Mouse (Mus musculus) lung, embryonic 16.5 days (tissue): ENCODE measurements at regions not wholly inside any gene's neighbourhood (a gene's known extent, or its start where the extent isn't known, plus 50 kb on each side); places are given as distances from the start of the nearest gene placed in this dataset.

Experiments
- ATAC-seq: fragments of 200-750 bp; cut with Nextera tagmentation; 2 replicates; pipeline ENCODE4 v1.8.0; 2017; ENCODE audit warnings: low read depth, mild to moderate bottlenecking, moderate library complexity
- H3K27ac ChIP-seq: fragments of 300-500 bp; sonication (generic); 2 replicates; pipeline ENCODE4 v1.5.1; 2014; ENCODE audit warnings: mild to moderate bottlenecking, control low read depth, low read length
- H3K27me3 ChIP-seq: fragments of 300-500 bp; sonication (generic); 2 replicates; pipeline ENCODE4 v1.6.1; 2014; ENCODE audit warnings: low read depth, low read length, mixed read lengths; ENCODE audit not compliant: control insufficient read depth, insufficient read depth
- H3K36me3 ChIP-seq: fragments of 300-500 bp; sonication (generic); 2 replicates; pipeline ENCODE4 v1.6.1; 2014; ENCODE audit warnings: low read length; ENCODE audit not compliant: control insufficient read depth, insufficient read depth
- H3K4me1 ChIP-seq: fragments of 300-500 bp; sonication (generic); replicated peaks from 2 replicates; pipeline ENCODE4 v1.6.1; 2014; ENCODE audit warnings: low read length, mixed read lengths; ENCODE audit not compliant: control insufficient read depth, insufficient read depth
- H3K4me2 ChIP-seq: fragments of 300-500 bp; sonication (generic); 2 replicates; pipeline ENCODE4 v1.6.1; 2014; ENCODE audit warnings: low read depth, low read length, control low read depth
- H3K4me3 ChIP-seq: fragments of 300-500 bp; sonication (generic); 2 replicates; pipeline ENCODE4 v1.5.1; 2014; ENCODE audit warnings: mild to moderate bottlenecking, low read length, control low read depth
- H3K9ac ChIP-seq: fragments of 300-500 bp; sonication (generic); 2 replicates; pipeline ENCODE4 v1.6.1; 2014; ENCODE audit warnings: low read length, control low read depth
- H3K9me3 ChIP-seq: fragments of 300-500 bp; sonication (generic); 2 replicates; pipeline ENCODE4 v1.6.1; 2016; ENCODE audit warnings: low read length; ENCODE audit not compliant: control insufficient read depth
- WGBS: fragments of 180-500 bp; shearing (Covaris S2); extraction: QIAGEN DNeasy Blood & Tissue Kit; methylation state at CpG from one replicate; pipeline ENCODE4 v1.1.7; 2014; 5-methylcytosine and 5-hydroxymethylcytosine counted together

GRCm38 (mm10) chr13:44372361-44372877 is 356.9 kb upstream of the Jarid2 start:
- H3K27me3 ChIP-seq: no peaks in the 10 kb centered on the region
- H3K9ac ChIP-seq: no peak overlapping the region
- no peak overlapping the region for H3K4me2 ChIP-seq
- H3K9me3 ChIP-seq: no peaks in the 10 kb centered on the region
- no peak overlapping the region for H3K4me3 ChIP-seq
- WGBS: 53% methylated on average over 6 of the region's 6 CpGs
- no peaks in the 10 kb centered on the region; the same call in 1 of the 2 replicates for H3K4me1 ChIP-seq
- ATAC-seq: no peak
- H3K27ac ChIP-seq: no peak overlapping the region; the same call in 1 of the 2 replicates
- H3K36me3 ChIP-seq: no peaks in the 10 kb centered on the region

- no peak overlapping the region for H3K4me2 ChIP-seq
- no peak overlapping the region for H3K9ac ChIP-seq
- H3K27me3 ChIP-seq: no peaks in the 10 kb centered on the region
- no peaks in the 10 kb centered on the region for H3K9me3 ChIP-seq
- no peaks in the 10 kb centered on the region; the same call in 1 of the 2 replicates for H3K4me1 ChIP-seq
- H3K27ac ChIP-seq: no peak overlapping the region
- ATAC-seq: no peak; the same call in 1 of the 2 replicates
- 56% methylated on average over 13 of the region's 13 CpGs for WGBS
- H3K4me3 ChIP-seq: no peak overlapping the region
- H3K36me3 ChIP-seq: no peaks in the 10 kb centered on the region
These were observed 353.7 kb upstream of the Jarid2 start for GRCm38 (mm10) chr13:44375476-44376159.

DNA sequence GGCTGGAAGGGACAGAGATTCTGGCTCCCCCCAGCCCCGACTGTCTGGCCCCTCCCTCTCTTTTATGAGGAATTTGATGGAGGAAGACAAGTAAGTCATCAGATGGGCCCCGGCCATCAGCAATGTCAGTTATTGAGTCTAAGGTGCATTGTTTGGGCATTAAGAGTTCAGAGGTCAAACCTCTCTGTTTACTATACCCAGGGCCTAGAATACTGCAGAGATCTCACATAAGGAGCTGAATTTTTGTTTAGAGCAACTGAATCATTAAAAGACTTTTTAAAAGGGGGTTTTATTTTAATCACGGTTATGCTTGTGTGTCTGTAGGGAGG is 353.1 kb upstream of the Jarid2 start:
- Histone ChIP-seq H3K4me1 (no peaks in the 10 kb centered on the region; the same call in 1 of the 2 replicates), H3K9me3 (no peaks in the 10 kb centered on the region), H3K36me3 (no peaks in the 10 kb centered on the region), H3K27ac (no peak overlapping the region), H3K4me2 (no peak overlapping the region), H3K9ac (no peak overlapping the region), H3K27me3 (no peaks in the 10 kb centered on the region), H3K4me3 (no peak overlapping the region)
- 56% methylated on average over 3 of the region's 3 CpGs for WGBS
- ATAC-seq: no peak

DNA sequence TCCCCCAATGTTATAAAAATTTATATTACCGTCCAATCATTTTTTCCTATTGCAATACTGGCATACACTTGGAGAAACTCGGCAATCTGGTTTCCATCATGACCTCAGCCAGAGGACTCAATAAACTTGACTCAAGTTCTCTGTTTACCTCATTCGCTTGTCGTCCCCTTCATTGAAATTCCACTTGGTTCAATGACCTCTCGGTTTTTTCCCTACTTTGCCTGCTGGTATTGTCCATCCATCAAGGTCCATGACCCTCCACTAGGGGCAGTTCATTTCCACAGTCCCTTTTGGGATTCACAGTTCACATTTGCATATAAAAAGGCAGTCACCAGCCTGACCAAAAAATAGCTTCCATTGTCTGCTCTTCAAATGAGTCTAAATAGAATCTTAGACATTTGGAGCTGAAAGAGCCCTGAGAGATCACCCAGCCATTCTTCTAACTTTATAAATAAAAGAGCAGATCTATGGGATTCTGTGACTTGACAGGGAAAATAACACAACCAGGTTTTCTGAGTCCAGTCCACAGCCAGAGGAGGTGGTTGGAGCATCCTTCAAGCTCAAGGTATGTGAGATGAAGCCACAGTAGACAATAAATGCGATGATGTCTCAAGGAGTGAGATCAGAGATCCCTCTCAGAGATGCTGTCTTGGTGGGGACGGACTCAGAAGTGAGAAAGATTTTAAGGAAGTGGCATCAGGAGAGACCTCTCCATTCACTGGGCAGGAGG is 347.4 kb upstream of the Jarid2 start:
- no peak for ATAC-seq
- H3K9ac ChIP-seq: no peak overlapping the region
- no peaks in the 10 kb centered on the region for H3K36me3 ChIP-seq
- no peaks in the 10 kb centered on the region for H3K27me3 ChIP-seq
- H3K4me1 ChIP-seq: no peaks in the 10 kb centered on the region; the same call in 1 of the 2 replicates
- 65% methylated on average over 7 of the region's 7 CpGs for WGBS
- no peak overlapping the region for H3K4me2 ChIP-seq
- H3K9me3 ChIP-seq: no peaks in the 10 kb centered on the region
- H3K27ac ChIP-seq: no peak overlapping the region
- no peak overlapping the region for H3K4me3 ChIP-seq

GRCm38 (mm10) chr13:44383322-44383721 is 346.0 kb upstream of the Jarid2 start:
- no peak overlapping the region for H3K4me3 ChIP-seq
- 47% methylated on average over 11 of the region's 11 CpGs for WGBS
- H3K9me3 ChIP-seq: no peaks in the 10 kb centered on the region
- no peaks in the 10 kb centered on the region for H3K36me3 ChIP-seq
- no peaks in the 10 kb centered on the region for H3K27me3 ChIP-seq
- H3K27ac ChIP-seq: 0 out of 2 replicates have a peak overlapping the region, but pooled peaks have one; percentile 12
- no peaks in the 10 kb centered on the region; the same call in 1 of the 2 replicates for H3K4me1 ChIP-seq
- ATAC-seq: peak; percentile 61; the same call in 1 of the 2 replicates
- H3K4me2 ChIP-seq: no peak overlapping the region
- no peak overlapping the region for H3K9ac ChIP-seq

DNA sequence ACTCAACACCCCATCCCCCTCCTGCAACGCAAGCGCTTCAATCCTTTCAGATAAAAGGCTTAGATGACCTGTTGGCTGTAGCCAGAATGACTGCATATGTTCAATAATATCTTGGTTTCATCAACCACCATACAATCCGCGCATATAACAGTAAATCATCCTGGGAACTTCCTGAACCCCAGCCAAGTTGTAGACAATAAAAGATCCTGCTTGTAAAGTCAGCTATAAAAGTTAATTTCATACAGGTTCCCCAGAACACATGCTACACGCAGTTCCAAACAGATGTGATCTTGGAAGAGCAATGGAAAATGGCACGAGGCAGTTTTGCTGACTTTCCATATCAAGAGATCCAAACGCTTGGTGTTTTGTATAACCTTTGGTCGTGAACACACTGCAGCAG is 342.5 kb upstream of the Jarid2 start:
- Histone ChIP-seq H3K36me3 (no peaks in the 10 kb centered on the region), H3K9me3 (no peaks in the 10 kb centered on the region), H3K27ac (no peak overlapping the region), H3K4me1 (no peaks in the 10 kb centered on the region; the same call in 1 of the 2 replicates), H3K9ac (no peak overlapping the region), H3K27me3 (no peaks in the 10 kb centered on the region), H3K4me2 (no peak overlapping the region), H3K4me3 (no peak overlapping the region)
- ATAC-seq: no peak
- WGBS: 61% methylated on average over 8 of the region's 8 CpGs

GRCm38 (mm10) chr13:44389696-44390095 is 339.6 kb upstream of the Jarid2 start:
- 79% methylated on average over 5 of the region's 5 CpGs for WGBS

GRCm38 (mm10) chr13:44390666-44391390 is 338.4 kb upstream of the Jarid2 start:
- Histone ChIP-seq H3K4me1 (no peaks in the 10 kb centered on the region), H3K27me3 (no peaks in the 10 kb centered on the region), H3K9ac (no peak overlapping the region), H3K4me3 (no peak overlapping the region), H3K36me3 (no peaks in the 10 kb centered on the region), H3K9me3 (no peaks in the 10 kb centered on the region), H3K27ac (no peak overlapping the region), H3K4me2 (no peak overlapping the region)
- no peak for ATAC-seq
- WGBS: 88% methylated on average over 9 of the region's 9 CpGs

More at GRCm38 (mm10) chr13:44389696-44390095, 339.6 kb upstream of the Jarid2 start:
- no peak overlapping the region for H3K4me2 ChIP-seq
- H3K9me3 ChIP-seq: no peaks in the 10 kb centered on the region
- H3K36me3 ChIP-seq: no peaks in the 10 kb centered on the region
- H3K9ac ChIP-seq: no peak overlapping the region
- no peaks in the 10 kb centered on the region for H3K4me1 ChIP-seq
- no peaks in the 10 kb centered on the region for H3K27me3 ChIP-seq
- H3K27ac ChIP-seq: no peak overlapping the region
- no peak for ATAC-seq
- H3K4me3 ChIP-seq: no peak overlapping the region

GRCm38 (mm10) chr13:44394016-44394415 is 335.3 kb upstream of the Jarid2 start:
- no peak overlapping the region for H3K4me2 ChIP-seq
- no peak overlapping the region for H3K4me3 ChIP-seq
- no peaks in the 10 kb centered on the region for H3K4me1 ChIP-seq
- H3K9ac ChIP-seq: no peak overlapping the region
- no peaks in the 10 kb centered on the region for H3K9me3 ChIP-seq
- 81% methylated on average over 5 of the region's 5 CpGs for WGBS
- H3K27ac ChIP-seq: no peak overlapping the region
- no peaks in the 10 kb centered on the region for H3K27me3 ChIP-seq
- no peak for ATAC-seq
- no peaks in the 10 kb centered on the region for H3K36me3 ChIP-seq
